Mouse (Mus musculus): ENCODE results near the gene Lmx1a. TPM values are rescaled to one million over a fixed set of nuclear protein-coding genes. Genes with fewer than 3 reads are reported as not detected.

Lmx1a gene
- total RNA-seq, 2 experiments from 2014 or later = 0.22 to 0.71 TPM

DNA sequence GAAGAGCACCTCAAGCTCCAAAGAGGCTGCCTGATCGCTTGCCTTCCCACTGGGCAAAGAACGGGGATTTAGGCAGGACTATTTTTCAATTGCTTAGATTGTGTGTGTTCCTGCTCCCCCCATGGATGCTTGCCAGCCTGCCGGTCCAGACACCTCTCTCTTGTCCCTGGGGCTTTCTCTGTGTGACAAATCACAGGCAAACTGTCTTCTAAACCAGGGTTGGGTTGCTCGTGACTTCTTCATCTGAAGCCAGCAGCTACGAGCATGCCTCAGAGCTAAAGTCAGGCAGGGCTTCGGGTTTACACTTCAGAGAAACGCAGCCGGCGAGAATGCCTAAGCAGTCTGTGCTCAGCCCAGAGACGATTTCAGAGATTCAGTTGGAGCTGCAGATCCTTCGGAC is 189.3 kb downstream of the Lmx1a start:
- DNase-seq (ENCODE audit: low spot score in 2 of 2) = no peak

DNA sequence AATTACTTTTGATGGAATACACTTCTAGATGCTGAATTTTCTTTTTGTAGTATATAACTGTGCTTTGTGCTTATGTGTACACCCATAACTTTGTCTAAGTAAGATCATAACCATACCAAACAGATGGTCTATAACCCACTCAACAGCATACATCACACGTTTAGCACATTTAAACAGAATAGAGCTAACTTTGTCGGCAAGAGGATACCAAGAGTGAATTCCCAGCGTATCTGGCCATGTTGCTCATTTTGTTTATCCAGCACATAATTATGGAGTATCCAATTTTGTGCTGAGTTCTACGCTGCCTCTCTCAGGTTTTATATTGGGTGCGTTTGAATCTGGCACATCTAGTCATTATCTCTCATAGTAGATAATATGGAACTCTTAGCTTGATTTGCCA is 196.7 kb downstream of the Lmx1a start:
- no peak for DNase-seq (ENCODE audit: low spot score in 2 of 2)

DNA sequence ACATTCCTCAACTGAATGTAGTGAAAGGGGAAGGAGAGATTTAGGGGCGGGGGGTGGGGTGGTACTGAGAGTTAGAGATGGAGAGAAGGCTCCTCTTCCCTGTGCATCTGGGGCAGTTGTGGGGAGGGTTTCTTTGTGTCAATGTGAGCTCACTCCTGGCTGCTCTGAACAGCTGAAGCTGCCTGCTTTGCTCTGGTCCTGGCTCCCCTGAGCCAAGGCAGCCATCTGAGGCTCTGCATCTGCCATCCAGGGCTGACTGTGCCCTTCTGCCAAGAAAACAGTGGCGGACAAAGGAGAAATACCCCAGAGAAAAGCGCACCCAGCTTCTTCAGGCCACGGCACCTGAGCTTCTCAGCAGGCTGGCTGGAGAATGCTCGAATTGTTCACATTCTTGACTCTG is 199.1 kb downstream of the Lmx1a start:
- peak in 1 of 2 experiments; percentile 8 for DNase-seq (ENCODE audit: low spot score in 2 of 2)

DNA sequence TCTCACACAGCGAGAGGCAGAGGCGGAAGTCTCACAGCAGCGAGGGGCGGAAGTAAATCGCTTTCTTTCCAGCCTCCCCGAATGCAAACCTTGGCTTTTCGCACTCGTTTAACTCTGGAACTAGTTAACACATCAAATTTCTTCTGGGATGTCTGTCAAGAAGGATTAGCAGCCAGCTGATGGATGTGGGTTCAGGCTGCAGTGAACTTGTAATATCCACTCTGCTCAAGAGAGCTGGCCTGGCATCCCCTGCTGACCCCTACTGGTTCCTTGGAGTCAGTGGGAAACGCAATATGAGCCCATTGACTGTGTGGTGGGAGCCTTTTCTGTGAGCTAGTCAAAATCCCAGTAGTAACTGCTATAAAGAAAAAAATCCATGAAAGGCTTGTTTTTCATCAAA is 199.8 kb downstream of the Lmx1a start:
- DNase-seq (ENCODE audit: low spot score in 2 of 2) = peak; percentile 15 to 34

DNA sequence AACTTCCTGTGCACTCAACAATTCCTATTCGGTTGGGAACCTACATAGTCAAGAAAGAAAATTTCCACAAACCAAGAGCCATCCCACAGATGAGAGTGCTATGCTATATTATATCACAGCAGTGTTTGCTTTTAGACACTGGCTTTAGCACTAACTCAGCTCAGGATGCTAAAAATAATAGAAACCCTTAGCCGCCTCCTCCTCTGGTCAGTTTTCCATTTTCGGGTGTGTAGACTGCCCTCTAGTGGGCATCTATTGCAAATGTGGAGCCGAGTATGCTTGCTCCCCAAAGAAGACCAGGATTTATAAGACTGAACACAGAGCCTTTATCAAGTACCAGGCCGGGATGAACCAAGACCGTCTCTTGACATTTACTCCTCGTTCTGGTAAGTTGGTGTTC is 207.2 kb downstream of the Lmx1a start:
- DNase-seq (ENCODE audit: low spot score in 2 of 2) = peak; percentile 49 to 64

Other genes starting within 250 kb of the Lmx1a start
- not detected for gene Lrrc52, start 222.5 kb upstream of the Lmx1a start, total RNA-seq (2021)
- gene Rxrg, start 90.9 kb upstream of the Lmx1a start, total RNA-seq (2021) = 1 to 10 TPM; 8.4 to 9.4 TPM

All from layer of hippocampus, postnatal 10 days (tissue).